Mouse (Mus musculus) stomach, embryonic 16.5 days (tissue): Measurements from ENCODE around the gene Ttll5. TPM values are rescaled to one million over a fixed set of nuclear protein-coding genes. Genes with fewer than 3 reads are reported as not detected.

Experiments
- ATAC-seq: fragments of 200-750 bp; cut with Nextera tagmentation; 2 replicates; pipeline ENCODE4 v1.8.0; 2017; ENCODE audit warnings: moderate number of reproducible peaks, moderate TSS enrichment; ENCODE audit not compliant: insufficient read depth, low FRiP score
- H3K27ac ChIP-seq: fragments of 300-500 bp; sonication (generic); 2 replicates; pipeline ENCODE4 v1.5.1; 2014; ENCODE audit warnings: low read length
- H3K27me3 ChIP-seq: fragments of 300-500 bp; sonication (generic); 2 replicates; pipeline ENCODE4 v1.6.1; 2014; ENCODE audit warnings: low read length, control low read depth, mixed read lengths; ENCODE audit not compliant: control insufficient read depth, insufficient read depth
- H3K36me3 ChIP-seq: fragments of 300-500 bp; sonication (generic); 2 replicates; pipeline ENCODE4 v1.6.1; 2014; ENCODE audit warnings: low read length; ENCODE audit not compliant: control insufficient read depth, insufficient read depth
- H3K4me1 ChIP-seq: fragments of 300-500 bp; sonication (generic); 2 replicates; pipeline ENCODE4 v1.6.1; 2014; ENCODE audit warnings: low read length, control low read depth, mixed read lengths; ENCODE audit not compliant: control insufficient read depth, insufficient read depth
- H3K4me2 ChIP-seq: fragments of 300-500 bp; sonication (generic); 2 replicates; pipeline ENCODE4 v1.6.1; 2014; ENCODE audit warnings: low read depth, low read length, mixed read lengths
- H3K4me3 ChIP-seq: fragments of 300-500 bp; sonication (generic); replicated peaks from 2 replicates; pipeline ENCODE4 v1.5.1; 2014; ENCODE audit warnings: mild to moderate bottlenecking, low read length
- H3K9ac ChIP-seq: fragments of 300-500 bp; sonication (generic); 2 replicates; pipeline ENCODE4 v1.6.1; 2014; ENCODE audit warnings: low read length
- H3K9me3 ChIP-seq: fragments of 300-500 bp; sonication (generic); replicated peaks from 2 replicates; pipeline ENCODE4 v1.6.1; 2016; ENCODE audit warnings: low read length, control low read depth; ENCODE audit not compliant: control insufficient read depth
- WGBS: fragments of 180-500 bp; shearing (Covaris S2); extraction: QIAGEN DNeasy Blood & Tissue Kit; methylation state at CpG from one replicate; pipeline ENCODE4 v1.1.7; 2014; 5-methylcytosine and 5-hydroxymethylcytosine counted together
- polyA plus RNA-seq: library from polyadenylated mRNA; unstranded; fragments of >200 nt; fragmentation: Nextera tagmentation; extraction: Ambion mirVana; gene quantifications from 2 replicates; pipeline ENCODE4 v1.2.1, GENCODE M21; 2015

The Ttll5 gene
- polyA plus RNA-seq, 1 experiment from 2014 or later: 11.4 TPM

DNA sequence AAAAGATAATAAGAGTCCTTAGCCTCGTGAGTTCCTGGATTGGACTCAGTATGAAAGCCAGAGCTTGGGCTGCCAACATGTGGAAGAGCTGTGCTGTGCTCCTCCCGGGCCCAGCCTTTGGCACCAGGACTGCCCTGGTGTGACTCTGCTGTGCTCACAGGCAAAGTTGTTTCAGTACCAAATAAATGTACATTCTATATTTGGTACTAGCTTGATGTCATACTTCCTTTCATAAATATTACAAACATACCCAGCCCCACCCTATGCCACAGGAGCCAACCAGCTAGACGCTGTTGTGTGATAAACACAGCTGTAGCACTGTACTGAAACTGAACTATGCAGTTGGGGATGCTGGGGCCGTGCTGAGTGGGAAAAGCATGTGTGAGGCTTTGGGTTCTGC is 149.1 kb downstream of the Ttll5 start:
- Histone ChIP-seq H3K4me1 (peaks cover 16% of the 10 kb centered on the region), H3K9me3 (no peaks in the 10 kb centered on the region), H3K9ac (no peak overlapping the region), H3K27ac (peak overlapping the region; percentile 44), H3K4me3 (no peak overlapping the region), H3K36me3 (no peaks in the 10 kb centered on the region), H3K27me3 (no peaks in the 10 kb centered on the region), H3K4me2 (no peak overlapping the region)
- 41% methylated on average over 4 of the region's 4 CpGs for WGBS
- ATAC-seq: 0 out of 2 replicates have a peak, but pooled peaks have one; percentile 50

DNA sequence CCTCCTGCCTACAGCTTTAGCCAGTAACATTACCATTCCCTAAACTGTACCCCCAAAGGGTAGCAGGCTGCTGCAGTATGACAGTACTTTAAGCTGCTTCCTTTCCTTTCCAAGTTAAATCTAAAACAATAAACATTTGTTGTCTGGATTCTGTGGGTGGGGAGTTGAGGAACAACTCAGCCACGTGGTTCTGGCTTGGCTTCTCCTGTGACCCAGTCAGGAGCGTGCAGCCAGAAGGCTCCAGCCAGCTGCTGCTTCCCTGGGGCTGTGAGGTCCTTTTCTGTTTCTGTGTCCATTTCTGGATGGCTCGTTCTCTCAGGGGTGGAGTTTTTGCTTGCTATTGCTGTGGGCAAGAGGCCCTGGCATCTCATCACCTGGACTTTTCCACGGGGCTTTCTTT is 149.6 kb downstream of the Ttll5 start:
- Histone ChIP-seq H3K4me3 (no peak overlapping the region), H3K36me3 (no peaks in the 10 kb centered on the region), H3K27me3 (no peaks in the 10 kb centered on the region), H3K27ac (peak overlapping the region; percentile 44), H3K4me1 (peaks cover 16% of the 10 kb centered on the region), H3K9ac (no peak overlapping the region), H3K4me2 (no peak overlapping the region), H3K9me3 (no peaks in the 10 kb centered on the region)
- 49% methylated on average over 4 of the region's 4 CpGs for WGBS
- ATAC-seq: 0 out of 2 replicates have a peak, but pooled peaks have one; percentile 42

DNA sequence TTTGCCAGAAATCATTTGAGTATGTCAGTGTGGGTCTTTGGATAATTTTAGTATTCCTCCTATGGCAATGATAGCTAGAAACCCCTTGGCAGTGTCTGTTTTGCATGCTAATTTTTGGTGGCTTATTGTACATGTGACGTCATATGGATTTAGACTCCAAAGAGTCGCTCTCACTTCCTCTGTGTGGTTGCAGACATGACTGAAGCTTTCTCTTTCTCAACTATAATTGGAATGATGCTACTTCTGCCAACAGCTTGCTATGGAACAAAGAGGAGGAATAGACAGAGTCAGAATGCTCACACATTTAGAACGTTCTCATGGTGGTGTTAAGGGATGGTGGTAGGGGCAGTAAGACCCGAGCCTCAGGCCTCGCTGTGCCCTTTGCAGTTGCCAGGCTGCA is 155.5 kb downstream of the Ttll5 start:
- Histone ChIP-seq H3K36me3 (no peaks in the 10 kb centered on the region), H3K27me3 (no peaks in the 10 kb centered on the region), H3K27ac (no peak overlapping the region), H3K9ac (no peak overlapping the region), H3K9me3 (no peaks in the 10 kb centered on the region), H3K4me2 (no peak overlapping the region), H3K4me1 (no peaks in the 10 kb centered on the region), H3K4me3 (no peak overlapping the region)
- 82% methylated on average over 5 of the region's 5 CpGs for WGBS
- no peak for ATAC-seq

DNA sequence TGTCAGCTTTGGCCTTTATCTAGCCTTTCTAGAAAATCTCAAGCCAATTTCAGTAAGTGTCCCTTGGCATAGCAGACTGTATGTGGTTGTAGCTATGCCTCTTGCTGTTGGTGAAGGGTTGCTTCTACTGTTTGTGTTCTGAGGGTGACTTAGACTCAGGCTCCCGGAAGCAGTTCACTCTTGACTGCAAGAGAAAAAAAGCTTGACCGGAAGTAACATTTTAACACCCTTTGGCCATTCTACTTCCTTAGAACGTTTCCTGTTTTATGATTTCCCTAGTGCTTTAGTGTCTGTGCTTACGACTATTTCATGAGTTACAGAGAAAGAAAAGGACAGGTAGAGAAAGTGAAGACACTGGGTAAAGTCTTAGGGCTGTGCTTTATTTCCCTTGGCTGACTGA is 161.1 kb downstream of the Ttll5 start:
- H3K27me3 ChIP-seq: no peaks in the 10 kb centered on the region
- no peak for ATAC-seq
- WGBS: 71% methylated on average over 4 of the region's 4 CpGs
- no peaks in the 10 kb centered on the region for H3K9me3 ChIP-seq
- H3K9ac ChIP-seq: no peak overlapping the region
- no peak overlapping the region for H3K27ac ChIP-seq
- no peak overlapping the region for H3K4me3 ChIP-seq
- H3K4me2 ChIP-seq: no peak overlapping the region
- no peaks in the 10 kb centered on the region for H3K36me3 ChIP-seq
- peaks cover 8% of the 10 kb centered on the region; the same call in 1 of the 2 replicates for H3K4me1 ChIP-seq

DNA sequence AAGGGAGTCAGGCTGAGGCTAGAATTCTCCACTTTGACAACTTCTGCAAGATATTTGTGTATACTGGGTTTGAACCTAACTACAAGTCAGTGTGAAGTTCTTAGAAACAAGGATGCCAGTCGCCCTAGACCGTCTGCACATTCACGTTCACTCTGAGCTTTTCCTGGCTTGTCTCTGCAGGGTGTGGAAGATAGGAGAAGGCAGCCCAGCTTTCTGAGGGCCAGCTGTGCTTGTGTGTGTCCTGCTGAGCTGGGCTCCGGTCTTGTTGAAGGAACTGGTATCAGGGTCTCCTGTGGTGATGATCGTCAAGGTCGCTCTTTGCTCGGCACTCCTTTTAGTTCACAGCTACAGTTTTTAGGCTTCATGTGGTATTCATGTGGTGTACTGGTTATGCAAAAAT is 161.6 kb downstream of the Ttll5 start:
- H3K4me1 ChIP-seq: peaks cover 8% of the 10 kb centered on the region; the same call in 1 of the 2 replicates
- no peaks in the 10 kb centered on the region for H3K36me3 ChIP-seq
- H3K27me3 ChIP-seq: no peaks in the 10 kb centered on the region
- WGBS: 61% methylated on average over 7 of the region's 7 CpGs
- no peak overlapping the region for H3K4me2 ChIP-seq
- no peak overlapping the region for H3K9ac ChIP-seq
- H3K9me3 ChIP-seq: no peaks in the 10 kb centered on the region
- no peak overlapping the region for H3K4me3 ChIP-seq
- ATAC-seq: no peak
- no peak overlapping the region for H3K27ac ChIP-seq

DNA sequence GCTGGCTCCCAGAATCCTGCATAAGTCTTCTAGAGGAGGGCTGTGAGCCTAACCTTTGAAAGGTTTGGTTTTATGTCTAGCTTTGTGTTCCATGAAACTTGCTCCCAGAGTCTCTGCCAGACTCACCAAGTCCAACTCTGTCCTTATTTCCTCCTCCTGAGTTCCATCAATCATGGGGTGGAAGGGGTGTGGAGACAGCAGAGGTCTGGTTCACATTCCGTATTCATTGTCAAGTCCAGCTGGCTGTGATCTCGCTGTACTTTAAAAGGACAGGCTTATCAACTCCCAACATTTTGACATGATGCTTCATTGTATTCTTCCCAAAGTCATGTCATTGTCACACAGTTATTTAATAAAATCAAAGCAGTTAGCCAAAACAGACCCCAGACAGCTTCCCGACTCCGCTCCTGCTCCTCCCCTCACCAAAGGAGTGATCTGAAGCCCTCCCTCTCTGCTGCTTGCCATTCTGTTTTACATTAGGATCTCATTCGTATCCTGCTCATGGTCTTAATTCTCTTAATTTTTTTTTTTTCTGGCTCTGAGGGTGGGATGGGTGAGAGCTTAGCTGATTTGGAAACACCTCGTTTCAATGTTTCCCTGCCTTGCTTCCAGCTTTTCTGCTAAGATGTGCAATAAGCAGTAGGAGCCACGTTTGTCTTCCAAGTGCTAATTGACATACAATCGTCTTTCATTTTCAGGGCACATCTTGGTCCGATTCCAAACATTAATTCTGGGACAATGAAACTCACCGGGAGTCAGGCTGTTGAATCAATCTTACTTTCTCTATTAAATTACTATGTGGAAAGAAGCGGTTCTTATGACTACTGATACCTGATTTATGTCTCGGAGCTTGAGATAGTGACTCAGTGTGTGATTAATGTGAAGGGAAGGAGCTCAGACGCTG is 162.3 kb downstream of the Ttll5 start:
- WGBS: 47% methylated on average over 13 of the region's 13 CpGs
- H3K4me2 ChIP-seq: no peak overlapping the region
- no peaks in the 10 kb centered on the region for H3K36me3 ChIP-seq
- no peaks in the 10 kb centered on the region for H3K27me3 ChIP-seq
- ATAC-seq: peak; percentile 47; the same call in 1 of the 2 replicates
- no peak overlapping the region for H3K9ac ChIP-seq
- H3K4me1 ChIP-seq: peaks cover 8% of the 10 kb centered on the region; the same call in 1 of the 2 replicates
- no peak overlapping the region for H3K27ac ChIP-seq
- no peak overlapping the region for H3K4me3 ChIP-seq
- H3K9me3 ChIP-seq: no peaks in the 10 kb centered on the region

DNA sequence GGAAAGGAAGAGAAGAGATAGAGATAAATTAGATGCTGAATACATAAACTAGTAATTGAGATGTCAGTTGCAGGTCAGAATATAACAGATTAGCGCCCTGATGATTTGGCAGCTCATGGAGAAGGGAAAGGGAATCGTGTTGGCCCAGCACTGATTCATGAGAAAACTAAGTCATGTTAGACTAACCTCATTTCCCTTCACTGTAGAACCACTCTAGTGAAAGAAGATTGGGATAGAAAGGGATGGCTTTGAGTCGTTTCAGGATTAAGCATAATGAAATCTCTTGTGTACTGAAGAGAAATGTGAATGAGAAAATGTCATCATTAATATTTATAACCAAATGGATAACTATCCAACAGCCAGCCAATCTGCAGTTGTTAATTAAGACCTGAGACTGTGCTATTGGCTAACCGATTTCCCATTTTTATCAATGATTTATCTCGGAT is 163.0 kb downstream of the Ttll5 start:
- Histone ChIP-seq H3K9me3 (no peaks in the 10 kb centered on the region), H3K4me2 (no peak overlapping the region), H3K9ac (no peak overlapping the region), H3K4me3 (no peak overlapping the region), H3K36me3 (no peaks in the 10 kb centered on the region), H3K27me3 (no peaks in the 10 kb centered on the region), H3K27ac (no peak overlapping the region), H3K4me1 (peaks cover 8% of the 10 kb centered on the region; the same call in 1 of the 2 replicates)
- ATAC-seq: no peak
- WGBS: 86% methylated on average over 5 of the region's 5 CpGs

DNA sequence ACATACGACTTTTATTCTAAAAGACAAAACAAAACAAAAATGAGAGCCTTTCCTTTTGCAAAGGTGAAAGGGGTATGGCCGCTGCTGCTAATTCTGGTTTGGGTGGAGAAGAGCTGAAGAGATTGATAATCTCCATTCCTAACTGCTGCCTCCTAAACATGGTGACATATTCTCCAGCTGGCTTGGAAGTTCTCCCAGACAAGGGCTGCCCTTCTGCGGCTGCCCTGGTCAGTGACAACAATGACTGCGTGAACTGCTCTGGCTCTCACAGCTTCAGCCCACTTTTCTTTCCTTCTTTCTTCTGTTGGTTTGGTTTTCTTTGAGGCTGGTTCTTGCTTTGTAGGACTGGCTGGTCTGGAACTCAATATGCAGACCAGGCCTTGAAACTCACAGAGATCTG is 163.7 kb downstream of the Ttll5 start:
- 88% methylated on average over 4 of the region's 4 CpGs for WGBS
- Histone ChIP-seq H3K36me3 (no peaks in the 10 kb centered on the region), H3K4me2 (no peak overlapping the region), H3K4me3 (no peak overlapping the region), H3K4me1 (peaks cover 8% of the 10 kb centered on the region; the same call in 1 of the 2 replicates), H3K27ac (no peak overlapping the region), H3K9ac (no peak overlapping the region), H3K9me3 (no peaks in the 10 kb centered on the region), H3K27me3 (no peaks in the 10 kb centered on the region)
- no peak for ATAC-seq

DNA sequence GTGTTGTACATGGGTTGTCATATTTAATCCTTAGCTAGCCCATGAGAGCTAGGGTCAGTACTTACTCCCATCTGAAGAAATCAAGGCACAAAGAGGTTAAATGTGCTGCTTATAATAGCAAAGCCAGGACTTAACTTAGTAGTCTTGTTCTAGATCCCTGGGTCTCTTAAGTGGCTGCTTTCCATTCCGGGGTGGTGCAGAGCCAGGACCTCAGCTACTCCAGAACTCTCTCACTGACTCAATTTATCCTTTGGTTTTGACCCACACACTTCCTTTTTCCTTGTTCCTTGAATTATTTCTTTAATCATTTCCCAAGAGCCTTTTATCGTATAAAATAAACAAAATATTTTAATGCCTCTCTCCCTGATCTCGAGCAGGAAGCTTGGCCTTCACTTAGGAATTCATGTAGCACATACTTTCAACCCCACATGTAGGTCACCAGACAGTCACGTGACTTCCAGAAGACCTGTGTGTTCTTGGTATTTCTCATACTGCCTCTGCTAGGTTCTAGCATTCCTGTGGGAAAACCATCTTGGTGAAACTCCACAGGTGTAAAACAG is 164.4 kb downstream of the Ttll5 start:
- Histone ChIP-seq H3K27me3 (no peaks in the 10 kb centered on the region), H3K9ac (no peak overlapping the region), H3K9me3 (no peaks in the 10 kb centered on the region), H3K27ac (no peak overlapping the region), H3K4me3 (no peak overlapping the region), H3K4me1 (peaks cover 8% of the 10 kb centered on the region; the same call in 1 of the 2 replicates), H3K36me3 (no peaks in the 10 kb centered on the region), H3K4me2 (no peak overlapping the region)
- WGBS: 57% methylated on average over 4 of the region's 4 CpGs
- ATAC-seq: no peak
